Mouse (Mus musculus): Measurements from ENCODE around the gene Timm22.

GRCm38 (mm10) chr11:76454492-76454891 is 47.7 kb downstream of the Timm22 start:
- TF ChIP-seq GATA1 (IDR thresholded peaks at IDR 0.05; ENCODE audit: borderline replicate concordance, low read length) (no peak), FLI1 (IDR thresholded peaks at IDR 0.05; ENCODE audit: low read length) (no peak)

Data from megakaryocyte, embryonic 14.5 days (primary cell).